ENCODE assay signal across 16 mouse cellular contexts in the genomic region with DNA sequence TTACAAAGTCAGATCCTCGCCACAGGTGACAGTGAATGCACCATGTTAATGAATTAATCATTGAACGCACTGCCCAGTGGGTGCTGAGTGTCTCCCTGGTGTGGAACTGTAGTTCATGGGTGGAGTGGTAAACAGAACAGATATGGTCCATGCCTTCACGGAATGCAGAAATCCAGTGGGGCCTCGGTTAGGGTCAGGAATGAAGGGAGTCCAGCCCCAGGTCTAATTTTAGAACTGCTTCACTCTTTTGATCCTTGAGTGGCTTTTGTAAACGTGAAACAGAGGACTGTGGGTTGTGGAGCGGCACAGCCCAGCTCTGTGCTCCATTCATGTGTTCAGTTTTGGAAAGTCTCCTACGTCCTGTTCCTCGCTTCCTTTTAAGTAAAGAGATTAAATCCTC.
DNase-seq lines count a peak whose midpoint lies in the region; ATAC-seq and TF ChIP-seq lines count a peak whose summit lies in the region.
"Had no signal": no experiment of that assay in that cellular context is flagged by ENCODE, and none has a peak within 500 bp of the region (broad histone marks: within the 10 kb centered on the region; RNA-seq: fewer than 3 reads in every experiment).

No protein-coding gene starts in this region.

- WGBS in heart, embryonic 10.5 days: 25% methylated on average over 8 of the region's 8 CpGs
- WGBS in kidney, postnatal 0 days: 29% methylated on average over 8 of the region's 8 CpGs
- WGBS in intestine, embryonic 15.5 days: 50% methylated on average over 8 of the region's 8 CpGs
- WGBS in forebrain, postnatal 0 days: 45% methylated on average over 8 of the region's 8 CpGs

- peak overlapping the region; percentile 30; the same call in 1 of the 2 replicates for H3K4me2 ChIP-seq in kidney, postnatal 0 days (ENCODE audit: low read length)
- no peak overlapping the region for H3K4me2 ChIP-seq in intestine, embryonic 15.5 days (replicated peaks)
- no peak overlapping the region for H3K4me2 ChIP-seq in forebrain, postnatal 0 days (ENCODE audit: low read depth)
- H3K4me2 ChIP-seq: hindbrain, embryonic 12.5 days; limb, embryonic 12.5 days had no signal

- H3K27ac ChIP-seq in heart, embryonic 10.5 days: peak overlapping the region; percentile 87
- H3K27ac ChIP-seq in kidney, postnatal 0 days: peak overlapping the region; percentile 69
- H3K27ac ChIP-seq in intestine, embryonic 15.5 days: no peak overlapping the region
- H3K27ac ChIP-seq in forebrain, postnatal 0 days (ENCODE audit: low read depth, low read length): no peak overlapping the region
- H3K27ac ChIP-seq: hindbrain, embryonic 12.5 days; limb, embryonic 12.5 days; liver, embryonic 14.5 days had no signal

- H3K36me3 ChIP-seq in heart, embryonic 10.5 days: no peaks in the 10 kb centered on the region
- H3K36me3 ChIP-seq in kidney, postnatal 0 days (ENCODE audit: insufficient read depth, low read length): no peaks in the 10 kb centered on the region
- H3K36me3 ChIP-seq in intestine, embryonic 15.5 days: no peaks in the 10 kb centered on the region
- H3K36me3 ChIP-seq in forebrain, postnatal 0 days (ENCODE audit: insufficient read depth): no peaks in the 10 kb centered on the region
- H3K36me3 ChIP-seq: hindbrain, embryonic 12.5 days; limb, embryonic 12.5 days had no signal

- H3K9me3 ChIP-seq in heart, embryonic 10.5 days: no peaks in the 10 kb centered on the region
- H3K9me3 ChIP-seq in kidney, postnatal 0 days (replicated peaks; ENCODE audit: low read length): no peaks in the 10 kb centered on the region
- no peaks in the 10 kb centered on the region for H3K9me3 ChIP-seq in intestine, embryonic 15.5 days
- H3K9me3 ChIP-seq in forebrain, postnatal 0 days (ENCODE audit: low read length): no peaks in the 10 kb centered on the region
- H3K9me3 ChIP-seq: hindbrain, embryonic 12.5 days; limb, embryonic 12.5 days had no signal

- peak; percentile 81; the same call in 1 of the 2 replicates for ATAC-seq in kidney, postnatal 0 days (replicated peaks; ENCODE audit: low FRiP score, low read depth)
- no peak for ATAC-seq in intestine, embryonic 15.5 days
- ATAC-seq in forebrain, postnatal 0 days: no peak
- ATAC-seq: forebrain, embryonic 14.5 days; midbrain, embryonic 16.5 days had no signal

- H3K9ac ChIP-seq in kidney, postnatal 0 days (ENCODE audit: low read depth, low read length): no peak overlapping the region
- no peak overlapping the region for H3K9ac ChIP-seq in intestine, embryonic 15.5 days
- no peak overlapping the region for H3K9ac ChIP-seq in forebrain, postnatal 0 days
- H3K9ac ChIP-seq: hindbrain, embryonic 12.5 days; limb, embryonic 12.5 days; liver, embryonic 14.5 days had no signal

- peak overlapping the region; percentile 32 for H3K4me3 ChIP-seq in heart, embryonic 10.5 days
- H3K4me3 ChIP-seq in kidney, postnatal 0 days (replicated peaks; ENCODE audit: low read depth, low read length): no peak overlapping the region
- no peak overlapping the region for H3K4me3 ChIP-seq in intestine, embryonic 15.5 days (replicated peaks)
- H3K4me3 ChIP-seq in forebrain, postnatal 0 days (ENCODE audit: low read depth, low read length): no peak overlapping the region
- H3K4me3 ChIP-seq: hindbrain, embryonic 12.5 days; limb, embryonic 12.5 days had no signal

- peak; percentile 87 for DNase-seq in heart, adult 11 months
- no peak for DNase-seq in heart, postnatal 25 days (ENCODE audit: low spot score)
- DNase-seq in heart, embryonic 10.5 days (ENCODE audit: low spot score): peak; percentile 79
- DNase-seq in heart, postnatal 4 days: peak; percentile 44
- DNase-seq in kidney, postnatal 0 days (ENCODE audit: low spot score): peak; percentile 60
- DNase-seq in Muller cell, postnatal 12 days (ENCODE audit: inconsistent ontology term): no peak
- no peak for DNase-seq in forebrain, postnatal 0 days
- DNase-seq: adrenal gland, postnatal 36 days; cerebellum, adult 9-10 months had no signal

- intact Hi-C loops in heart, postnatal 25 days (cut with DNase I): loop anchor here (5.0 kb wide), 2 partner anchors 37 to 83 kb away; no protein-coding TSS in a partner anchor

- peaks cover 61% of the 10 kb centered on the region for H3K4me1 ChIP-seq in heart, embryonic 10.5 days
- H3K4me1 ChIP-seq in kidney, postnatal 0 days (replicated peaks; ENCODE audit: insufficient read depth, low read length): peaks cover 24% of the 10 kb centered on the region; the same call in 1 of the 2 replicates
- no peaks in the 10 kb centered on the region; the same call in 1 of the 2 replicates for H3K4me1 ChIP-seq in intestine, embryonic 15.5 days (replicated peaks)
- H3K4me1 ChIP-seq in forebrain, postnatal 0 days (ENCODE audit: insufficient read depth): no peaks in the 10 kb centered on the region

- TF ChIP-seq CTCF in kidney, postnatal 0 days (IDR thresholded peaks at IDR 0.05; ENCODE audit: low read depth): no peak
- TF ChIP-seq CTCF in forebrain, postnatal 0 days (IDR thresholded peaks at IDR 0.05; ENCODE audit: low read depth): no peak

- no peaks in the 10 kb centered on the region for H3K27me3 ChIP-seq in heart, embryonic 10.5 days (ENCODE audit: insufficient read depth, poor library complexity, severe bottlenecking)
- no peaks in the 10 kb centered on the region for H3K27me3 ChIP-seq in kidney, postnatal 0 days (ENCODE audit: insufficient read depth, low read length)
- no peaks in the 10 kb centered on the region for H3K27me3 ChIP-seq in intestine, embryonic 15.5 days (replicated peaks)
- no peaks in the 10 kb centered on the region for H3K27me3 ChIP-seq in forebrain, postnatal 0 days (ENCODE audit: insufficient read depth, low read length)
- H3K27me3 ChIP-seq: CH12.LX; hindbrain, embryonic 12.5 days; limb, embryonic 12.5 days had no signal

Comparison
In these comparisons a context has a peak if more than half of its experiments do, and no peak if none do; other contexts are left out.
1. DNase-seq: peak in heart, adult 11 months (single experiment), heart, embryonic 10.5 days (single experiment), heart, postnatal 4 days (single experiment) and kidney, postnatal 0 days (single experiment); none in heart, postnatal 25 days (single experiment), Muller cell, postnatal 12 days (single experiment) and forebrain, postnatal 0 days (single experiment).
2. H3K27ac ChIP-seq: peak in heart, embryonic 10.5 days (single experiment) and kidney, postnatal 0 days (single experiment); none in intestine, embryonic 15.5 days (single experiment) and forebrain, postnatal 0 days (single experiment).